ENCODE assay signal across 9 mouse cellular contexts in genomic region chr11:5949586-5950352, GRCm38 (mm10). TPM values are rescaled to one million over a fixed set of nuclear protein-coding genes. Genes with fewer than 3 reads are reported as not detected.
DNase-seq lines count a peak whose midpoint lies in the region; ATAC-seq lines count a peak whose summit lies in the region.
"Had no signal": no experiment of that assay in that cellular context is flagged by ENCODE, and none has a peak within 500 bp of the region (broad histone marks: within the 10 kb centered on the region; RNA-seq: fewer than 3 reads in every experiment).

Gene Gck (minus strand): TSS chr11:5950081.

- no peaks in the 10 kb centered on the region for H3K36me3 ChIP-seq in neural tube, embryonic 12.5 days
- no peaks in the 10 kb centered on the region for H3K36me3 ChIP-seq in neural tube, embryonic 15.5 days
- no peaks in the 10 kb centered on the region for H3K36me3 ChIP-seq in embryonic facial prominence, embryonic 15.5 days
- H3K36me3 ChIP-seq in limb, embryonic 11.5 days (ENCODE audit: control insufficient read depth, insufficient read depth, low read length) = no peaks in the 10 kb centered on the region
- H3K36me3 ChIP-seq in splenic B cell, adult 2 months (ENCODE audit: control insufficient read depth, insufficient read depth, low read length, poor library complexity, severe bottlenecking) = no peaks in the 10 kb centered on the region

- H3K9me3 ChIP-seq in neural tube, embryonic 12.5 days = no peaks in the 10 kb centered on the region
- no peaks in the 10 kb centered on the region for H3K9me3 ChIP-seq in neural tube, embryonic 15.5 days (replicated peaks)
- no peaks in the 10 kb centered on the region for H3K9me3 ChIP-seq in embryonic facial prominence, embryonic 15.5 days (replicated peaks)
- H3K9me3 ChIP-seq in limb, embryonic 11.5 days (ENCODE audit: control insufficient read depth, low read length) = no peaks in the 10 kb centered on the region

- no peak within 1 kb of the TSS for H3K4me2 ChIP-seq in neural tube, embryonic 12.5 days (replicated peaks)
- H3K4me2 ChIP-seq in neural tube, embryonic 15.5 days = no peak within 1 kb of the TSS
- H3K4me2 ChIP-seq in embryonic facial prominence, embryonic 15.5 days (replicated peaks) = no peak within 1 kb of the TSS
- H3K4me2 ChIP-seq in limb, embryonic 11.5 days (ENCODE audit: low read depth, severe bottlenecking) = no peak within 1 kb of the TSS

- H3K9ac ChIP-seq in neural tube, embryonic 12.5 days = no peak within 1 kb of the TSS
- no peak within 1 kb of the TSS for H3K9ac ChIP-seq in neural tube, embryonic 15.5 days (replicated peaks)
- H3K9ac ChIP-seq in embryonic facial prominence, embryonic 15.5 days = no peak within 1 kb of the TSS
- no peak within 1 kb of the TSS for H3K9ac ChIP-seq in limb, embryonic 11.5 days (ENCODE audit: low read length)

- H3K27ac ChIP-seq in neural tube, embryonic 12.5 days = no peak within 1 kb of the TSS
- no peak within 1 kb of the TSS for H3K27ac ChIP-seq in neural tube, embryonic 15.5 days (replicated peaks)
- peak within 1 kb of the TSS; percentile 53; the same call in 1 of the 2 replicates for H3K27ac ChIP-seq in embryonic facial prominence, embryonic 15.5 days (replicated peaks)
- H3K27ac ChIP-seq in limb, embryonic 11.5 days (replicated peaks; ENCODE audit: low read depth, low read length) = peak within 1 kb of the TSS; percentile 25; the same call in 1 of the 2 replicates
- H3K27ac ChIP-seq: macrophage had no signal

- ATAC-seq in neural tube, embryonic 12.5 days (ENCODE audit: low FRiP score, low read depth) = peak; percentile 58; the same call in 1 of the 2 replicates
- no peak for ATAC-seq in neural tube, embryonic 15.5 days (ENCODE audit: low FRiP score)
- ATAC-seq in embryonic facial prominence, embryonic 15.5 days (ENCODE audit: insufficient number of reproducible peaks, low FRiP score, low TSS enrichment, low read depth) = peak; percentile 70; the same call in 1 of the 2 replicates
- ATAC-seq in limb, embryonic 11.5 days (ENCODE audit: insufficient number of reproducible peaks, low FRiP score, low TSS enrichment, low read depth) = no peak

- peaks cover 9% of the 10 kb centered on the region; the same call in 1 of the 2 replicates for H3K4me1 ChIP-seq in neural tube, embryonic 12.5 days
- H3K4me1 ChIP-seq in neural tube, embryonic 15.5 days = peaks cover 5% of the 10 kb centered on the region
- H3K4me1 ChIP-seq in embryonic facial prominence, embryonic 15.5 days = peaks cover 20% of the 10 kb centered on the region
- H3K4me1 ChIP-seq in limb, embryonic 11.5 days (ENCODE audit: control insufficient read depth, insufficient read depth, low read length) = peaks cover 13% of the 10 kb centered on the region

- no peaks in the 10 kb centered on the region for H3K27me3 ChIP-seq in neural tube, embryonic 12.5 days (replicated peaks)
- H3K27me3 ChIP-seq in neural tube, embryonic 15.5 days (replicated peaks) = no peaks in the 10 kb centered on the region
- no peaks in the 10 kb centered on the region for H3K27me3 ChIP-seq in embryonic facial prominence, embryonic 15.5 days
- no peaks in the 10 kb centered on the region for H3K27me3 ChIP-seq in limb, embryonic 11.5 days (ENCODE audit: control insufficient read depth, insufficient read depth, low read length)
- no peaks in the 10 kb centered on the region for H3K27me3 ChIP-seq in splenic B cell, adult 2 months (ENCODE audit: control insufficient read depth, insufficient read depth, low read length, poor library complexity, severe bottlenecking)

- H3K4me3 ChIP-seq in neural tube, embryonic 12.5 days = no peak within 1 kb of the TSS
- H3K4me3 ChIP-seq in neural tube, embryonic 15.5 days (replicated peaks) = no peak within 1 kb of the TSS
- H3K4me3 ChIP-seq in embryonic facial prominence, embryonic 15.5 days (replicated peaks) = no peak within 1 kb of the TSS
- H3K4me3 ChIP-seq in limb, embryonic 11.5 days (ENCODE audit: low read depth, low read length) = no peak within 1 kb of the TSS

- 67% methylated on average over 8 of the region's 8 CpGs for WGBS in neural tube, embryonic 12.5 days
- 59% methylated on average over 8 of the region's 8 CpGs for WGBS in neural tube, embryonic 15.5 days
- WGBS in embryonic facial prominence, embryonic 15.5 days = 67% methylated on average over 8 of the region's 8 CpGs
- WGBS in limb, embryonic 11.5 days = 69% methylated on average over 8 of the region's 8 CpGs

- no peak for DNase-seq in limb, embryonic 11.5 days (ENCODE audit: low spot score)
- peak; percentile 56 for DNase-seq in splenic B cell, adult 2 months (ENCODE audit: low read depth, low spot score)
- DNase-seq in layer of hippocampus, postnatal 10 days (ENCODE audit: low spot score in 2 of 2) = no peak
- no peak for DNase-seq in left cerebral cortex, adult 18-20 months (ENCODE audit: low spot score in 2 of 2)
- DNase-seq in thymus, postnatal 25 days = no peak

RNA-seq across cellular contexts. Expression of gene Gck, which starts in this region (rescaled TPM):
- 1.4 and 2.0 TPM in 2 replicates for polyA plus RNA-seq in neural tube, embryonic 12.5 days (2016; fragmentation: Nextera tagmentation; extraction: Ambion mirVana)
- 3.4 and 4.2 TPM in 2 replicates for polyA plus RNA-seq in neural tube, embryonic 15.5 days (2015; fragmentation: Nextera tagmentation; extraction: Ambion mirVana)
- 2.4 and 3.5 TPM in 2 replicates for polyA plus RNA-seq in embryonic facial prominence, embryonic 15.5 days (2015; fragmentation: Nextera tagmentation; extraction: Ambion mirVana)
- 0.41 and 1.6 TPM in 2 replicates for polyA plus RNA-seq in limb, embryonic 11.5 days (2014; fragmentation: Nextera tagmentation; extraction: Ambion mirVana)
- total RNA-seq in layer of hippocampus, postnatal 10 days (2021) = 1 to 10 TPM; 3.5 to 3.9 TPM
- total RNA-seq in left cerebral cortex, adult 18-20 months (2021) = 1 to 10 TPM in 1 of 2 experiments, under 1 TPM in 1; 0.44 to 1.2 TPM
- polyA plus RNA-seq: macrophage had no signal

Comparison
In these comparisons a context has a peak if more than half of its experiments do, and no peak if none do; other contexts are left out.
1. ATAC-seq: peak in neural tube, embryonic 12.5 days (single experiment) and embryonic facial prominence, embryonic 15.5 days (single experiment); none in neural tube, embryonic 15.5 days (single experiment) and limb, embryonic 11.5 days (single experiment).
2. H3K27ac ChIP-seq: peak in embryonic facial prominence, embryonic 15.5 days (single experiment) and limb, embryonic 11.5 days (single experiment); none in neural tube, embryonic 12.5 days (single experiment) and neural tube, embryonic 15.5 days (single experiment).